30 mouse cellular contexts compared by ENCODE assay signal in the genomic region with DNA sequence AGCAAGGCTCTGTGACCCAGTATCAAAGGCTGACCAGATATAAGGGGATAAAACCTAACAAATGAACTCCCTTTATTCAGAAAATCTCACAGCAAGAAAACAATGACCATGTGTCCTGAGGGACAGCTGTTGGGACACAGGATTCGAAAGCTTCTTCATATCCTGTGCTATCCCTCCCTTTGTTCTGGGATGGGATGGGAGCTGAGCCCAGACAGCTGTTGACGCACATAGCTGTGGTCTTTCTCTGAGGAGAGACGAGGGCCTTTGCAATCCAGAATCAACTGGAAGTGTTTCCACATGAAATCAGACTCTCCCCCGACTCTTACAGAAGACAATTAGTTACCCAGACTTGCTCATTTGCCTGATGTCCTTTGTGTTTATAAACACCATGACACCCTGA. TPM values are rescaled to one million over a fixed set of nuclear protein-coding genes. Genes with fewer than 3 reads are reported as not detected.
"Had no signal": no experiment of that assay in that cellular context is flagged by ENCODE, and none has a peak within 500 bp of the region (broad histone marks: within the 10 kb centered on the region; RNA-seq: fewer than 3 reads in every experiment).

No protein-coding gene starts in this region.

- H3K36me3 ChIP-seq: heart, embryonic 10.5 days; heart, embryonic 12.5 days; heart, embryonic 13.5 days; heart, embryonic 15.5 days; hindbrain, embryonic 10.5 days; hindbrain, embryonic 12.5 days; hindbrain, embryonic 13.5 days; hindbrain, embryonic 15.5 days; intestine, embryonic 15.5 days; kidney, embryonic 15.5 days had no signal

- DNase-seq: heart, postnatal 10 days; heart, postnatal 14 days; heart, postnatal 36 days; kidney, adult 11 months; kidney, adult 18-20 months; kidney, adult 2 months; kidney, adult 8-10 months; kidney, adult 9 months; kidney, postnatal 10 days; kidney, postnatal 14 days; kidney, postnatal 25 days; kidney, postnatal 36 days; kidney, postnatal 4 days; layer of hippocampus, adult 9-11 months; layer of hippocampus, postnatal 36 days had no signal

- H3K27me3 ChIP-seq: heart, embryonic 12.5 days; heart, embryonic 13.5 days; heart, embryonic 15.5 days; hindbrain, embryonic 13.5 days; hindbrain, embryonic 15.5 days; intestine, embryonic 15.5 days had no signal

- H3K4me3 ChIP-seq: heart, embryonic 10.5 days; heart, embryonic 12.5 days; heart, embryonic 13.5 days; heart, embryonic 15.5 days; hindbrain, embryonic 10.5 days; hindbrain, embryonic 12.5 days; hindbrain, embryonic 13.5 days; hindbrain, embryonic 15.5 days; intestine, embryonic 15.5 days; kidney, embryonic 15.5 days; layer of hippocampus, adult 2 months; left cerebral cortex, adult 2 months had no signal

- H3K4me2 ChIP-seq: heart, embryonic 11.5 days; heart, embryonic 12.5 days; heart, embryonic 13.5 days; heart, embryonic 15.5 days; hindbrain, embryonic 12.5 days; hindbrain, embryonic 13.5 days; hindbrain, embryonic 14.5 days; hindbrain, embryonic 15.5 days; intestine, embryonic 15.5 days; kidney, embryonic 15.5 days had no signal

RNA-seq across cellular contexts. Expression of a gene that starts 29.6 kb away (rescaled TPM):
- polyA plus RNA-seq: inflammation-experienced regulatory T-cells, adult 6 months had no signal
